Mouse (Mus musculus): Measurements from ENCODE around the gene Pigg. TPM values are rescaled to one million over a fixed set of nuclear protein-coding genes. Genes with fewer than 3 reads are reported as not detected.
A peak's percentile ranks its signal among the peaks of the same experiment; 100 is the strongest.

Gene Pigg
- total and polyA plus RNA-seq, 3 experiments: 6.7 to 11.2 TPM; not detected in 1

DNA sequence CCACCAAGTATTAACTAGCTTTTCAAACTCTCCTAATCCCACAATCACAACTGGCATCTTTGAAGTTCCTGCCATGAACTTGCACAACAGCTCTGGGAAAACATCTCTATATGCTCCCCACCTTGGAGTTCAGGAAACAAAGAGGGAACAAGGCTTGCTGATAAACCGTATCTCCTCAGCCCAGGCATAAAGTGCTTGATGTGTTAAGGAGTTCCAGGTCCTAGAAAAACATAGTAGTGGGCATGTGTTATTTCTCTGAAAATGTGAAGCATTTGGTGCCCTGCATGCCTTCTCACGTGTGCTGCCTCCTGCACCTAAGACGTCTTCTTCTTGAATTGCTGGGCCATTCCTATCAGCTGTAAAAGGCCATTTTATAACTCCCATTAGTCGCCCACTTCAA is 25.0 kb downstream of the Pigg start:
- Histone ChIP-seq H3K9me3 (replicated peaks; ENCODE audit: insufficient read depth, low read length) (no peaks in the 10 kb centered on the region), H3K9ac (ENCODE audit: control insufficient read depth, low read depth, low read length, poor library complexity, severe bottlenecking) (no peak overlapping the region), H3K27ac (ENCODE audit: control insufficient read depth, low read depth, low read length) (peak overlapping the region; percentile 65), H3K79me2 (ENCODE audit: control insufficient read depth, insufficient read depth, low read length, poor library complexity) (no peaks in the 10 kb centered on the region), H3K4me3 (ENCODE audit: control insufficient read depth in 1 of 2, insufficient read depth in 1 of 2, low read depth in 2 of 2, low read length in 2 of 2) (no peak overlapping the region), H3K27me3 (ENCODE audit: control insufficient read depth in 1 of 2, insufficient read depth in 2 of 2, low read length in 2 of 2) (no peaks in the 10 kb centered on the region), H3K4me1 (ENCODE audit: control insufficient read depth in 1 of 2, insufficient read depth in 2 of 2, low read length in 2 of 2) (peaks cover 17 to 30% of the 10 kb centered on the region in 2 experiments), H3K36me3 (ENCODE audit: control insufficient read depth in 1 of 2, insufficient read depth in 2 of 2, low read length in 2 of 2) (peaks cover 6 to 27% of the 10 kb centered on the region in 2 experiments)
- DNase-seq (ENCODE audit: low read depth, low spot score): peak; percentile 81
- TF ChIP-seq TAL1 (IDR thresholded peaks at IDR 0.05; ENCODE audit: low read length) (peak; percentile 96), GABPA (IDR thresholded peaks at IDR 0.05; ENCODE audit: low read depth, low read length) (no peak), MAFK (IDR thresholded peaks at IDR 0.05; ENCODE audit: borderline replicate concordance, low read depth, low read length) (no peak), JUND (IDR thresholded peaks at IDR 0.05; ENCODE audit: low read depth, low read length) (no peak), RAD21 (IDR thresholded peaks at IDR 0.05; ENCODE audit: low read depth, low read length) (no peak), POLR2AphosphoS2 (IDR thresholded peaks at IDR 0.05; ENCODE audit: low read length) (no peak), BHLHE40 (IDR thresholded peaks at IDR 0.05; ENCODE audit: borderline replicate concordance, low read depth, low read length) (peak; percentile 81), GATA1 (IDR thresholded peaks at IDR 0.05; ENCODE audit: low read depth, low read length) (peak; percentile 96), CHD1 (IDR thresholded peaks at IDR 0.05; ENCODE audit: low read depth, low read length) (no peak), CTCF (IDR thresholded peaks at IDR 0.05 in 2 of 3, conservative IDR thresholded peaks at IDR 0.05 in 1 of 3; ENCODE audit: control insufficient read depth in 1 of 3, insufficient read depth in 1 of 3, low read depth in 2 of 3, low read length in 3 of 3, poor library complexity in 1 of 3, severe bottlenecking in 1 of 3) (no peak), SMC3 (IDR thresholded peaks at IDR 0.05; ENCODE audit: low read depth, low read length) (no peak), KAT2A (conservative IDR thresholded peaks at IDR 0.05; ENCODE audit: low read depth, low read length) (no peak), ELF1 (IDR thresholded peaks at IDR 0.05; ENCODE audit: low read depth, low read length) (no peak), MAZ (IDR thresholded peaks at IDR 0.05; ENCODE audit: low read depth, low read length) (no peak), MEF2A (IDR thresholded peaks at IDR 0.05; ENCODE audit: extremely low read depth, insufficient replicate concordance, low read depth, low read length, poor library complexity, severe bottlenecking) (no peak), ZKSCAN1 (IDR thresholded peaks at IDR 0.05; ENCODE audit: low read depth, low read length) (no peak), MYB (IDR thresholded peaks at IDR 0.05; ENCODE audit: low read depth, low read length) (no peak), RCOR1 (IDR thresholded peaks at IDR 0.05; ENCODE audit: low read depth, low read length) (peak; percentile 71; the same call in 1 of the 2 replicates), ETS1 (IDR thresholded peaks at IDR 0.05; ENCODE audit: low read depth, low read length) (peak; percentile 64; the same call in 1 of the 2 replicates), EP300 (IDR thresholded peaks at IDR 0.05; ENCODE audit: low read depth in 1 of 2, low read length in 2 of 2) (peak; percentile 94 to 95), ZNF384 (IDR thresholded peaks at IDR 0.05; ENCODE audit: low read depth, low read length) (no peak), MXI1 (IDR thresholded peaks at IDR 0.05; ENCODE audit: low read depth, low read length) (peak; percentile 75; the same call in 1 of the 2 replicates), TBP (IDR thresholded peaks at IDR 0.05; ENCODE audit: low read depth, low read length) (0 out of 2 replicates have a peak, but pooled peaks have one; percentile 24), POLR2A (IDR thresholded peaks at IDR 0.05; ENCODE audit: control insufficient read depth in 1 of 2, insufficient read depth in 1 of 2, low read depth in 1 of 2, low read length in 2 of 2, poor library complexity in 1 of 2) (no peak), TCF12 (IDR thresholded peaks at IDR 0.05; ENCODE audit: low read depth, low read length) (peak; percentile 94), HCFC1 (IDR thresholded peaks at IDR 0.05; ENCODE audit: low read depth, low read length) (no peak), NRF1 (IDR thresholded peaks at IDR 0.05; ENCODE audit: insufficient read depth, low read depth, low read length, poor library complexity, severe bottlenecking) (no peak), ZC3H11A (IDR thresholded peaks at IDR 0.05; ENCODE audit: low read depth, low read length) (no peak), NELFE (IDR thresholded peaks at IDR 0.05; ENCODE audit: low read depth, low read length) (no peak), USF1 (IDR thresholded peaks at IDR 0.05; ENCODE audit: low read depth, low read length) (no peak), POLR2AphosphoS5 (IDR thresholded peaks at IDR 0.05; ENCODE audit: borderline replicate concordance, low read depth, low read length) (no peak), UBTF (IDR thresholded peaks at IDR 0.05; ENCODE audit: borderline replicate concordance, insufficient read depth, low read depth, low read length) (no peak), E2F4 (IDR thresholded peaks at IDR 0.05; ENCODE audit: borderline replicate concordance, low read depth, low read length) (no peak), USF2 (IDR thresholded peaks at IDR 0.05; ENCODE audit: borderline replicate concordance in 1 of 2, insufficient read depth in 1 of 2, low read depth in 1 of 2, low read length in 2 of 2) (no peak), ZMIZ1 (IDR thresholded peaks at IDR 0.05; ENCODE audit: low read depth, low read length) (no peak), SIN3A (IDR thresholded peaks at IDR 0.05; ENCODE audit: low read length) (peak; percentile 61), MAX (IDR thresholded peaks at IDR 0.05; ENCODE audit: low read length) (peak; percentile 68; the same call in 1 of the 2 replicates), CHD2 (IDR thresholded peaks at IDR 0.05; ENCODE audit: low read length) (no peak)

All from MEL (cell line).